Mouse (Mus musculus) embryonic facial prominence, embryonic 11.5 days (tissue): Measurements from ENCODE around the gene Gm3404. TPM values are rescaled to one million over a fixed set of nuclear protein-coding genes. Genes with fewer than 3 reads are reported as not detected.
A peak's percentile ranks its signal among the peaks of the same experiment; 100 is the strongest.
"Not testable (repeated sequence)": the region's sequence is repeated elsewhere in the genome, so short reads cannot be mapped to it uniquely, and the experiment has no call there.

Experiments used
- ATAC-seq: fragments of 200-750 bp; cut with Nextera tagmentation; replicated peaks from 2 replicates; pipeline ENCODE4 v1.8.0; 2017; ENCODE audit warnings: low read depth; ENCODE audit not compliant: insufficient number of reproducible peaks, low FRiP score, low TSS enrichment
- DNase-seq: peaks from one replicate; pipeline ENCODE4 v3.0.0-alpha.2; 2015; ENCODE audit warnings: low spot score
- H3K27ac ChIP-seq: fragments of 300-500 bp; sonication (generic); replicated peaks from 2 replicates; pipeline ENCODE4 v1.5.1; 2014; ENCODE audit warnings: mild to moderate bottlenecking, low read depth, low read length, control low read depth
- H3K27me3 ChIP-seq: fragments of 300-500 bp; sonication (generic); 2 replicates; pipeline ENCODE4 v1.6.1; 2014; ENCODE audit warnings: mild to moderate bottlenecking, low read length, moderate library complexity, mixed read lengths; ENCODE audit not compliant: control insufficient read depth, insufficient read depth
- H3K36me3 ChIP-seq: fragments of 300-500 bp; sonication (generic); replicated peaks from 2 replicates; pipeline ENCODE4 v1.6.1; 2014; ENCODE audit warnings: low read depth, mild to moderate bottlenecking, low read length, moderate library complexity, mixed read lengths; ENCODE audit not compliant: control insufficient read depth, insufficient read depth
- H3K4me1 ChIP-seq: fragments of 300-500 bp; sonication (generic); 2 replicates; pipeline ENCODE4 v1.6.1; 2014; ENCODE audit warnings: low read length, mixed read lengths; ENCODE audit not compliant: control insufficient read depth, insufficient read depth
- H3K4me2 ChIP-seq: fragments of 300-500 bp; sonication (generic); 2 replicates; pipeline ENCODE4 v1.6.1; 2014; ENCODE audit warnings: low read depth, mild to moderate bottlenecking, control low read depth, low read length, moderate library complexity
- H3K4me3 ChIP-seq: fragments of 300-500 bp; sonication (generic); 2 replicates; pipeline ENCODE4 v1.5.1; 2014; ENCODE audit warnings: low read depth, low read length, control low read depth
- H3K9ac ChIP-seq: fragments of 300-500 bp; sonication (generic); replicated peaks from 2 replicates; pipeline ENCODE4 v1.6.1; 2014; ENCODE audit warnings: mild to moderate bottlenecking, control low read depth, low read length
- H3K9me3 ChIP-seq: fragments of 300-500 bp; sonication (generic); replicated peaks from 2 replicates; pipeline ENCODE4 v1.6.1; 2016; ENCODE audit warnings: mild to moderate bottlenecking, low read length, inconsistent platforms, mixed read lengths; ENCODE audit not compliant: control insufficient read depth
- WGBS: fragments of 180-500 bp; shearing (Covaris S2); extraction: QIAGEN DNeasy Blood & Tissue Kit; methylation state at CpG from one replicate; pipeline ENCODE4 v1.1.7; 2014; 5-methylcytosine and 5-hydroxymethylcytosine counted together
- polyA plus RNA-seq: library from polyadenylated mRNA; unstranded; fragments of >200 nt; fragmentation: Nextera tagmentation; extraction: Ambion mirVana; gene quantifications from 2 replicates; pipeline ENCODE4 v1.2.1, GENCODE M21; 2014

Gm3404 gene
- polyA plus RNA-seq, 1 experiment from 2014 or later: not detected

GRCm38 (mm10) chr5:146555836-146556235 is 30.2 kb downstream of the Gm3404 start, which contains the start of gene Gm3415:
Gene Gm3415, plus strand, starts transcription at chr5:146556136.
- not testable (repeated sequence) for ATAC-seq, H3K4me3 ChIP-seq, H3K4me1 ChIP-seq, H3K27ac ChIP-seq, H3K27me3 ChIP-seq, DNase-seq, H3K9me3 ChIP-seq, H3K36me3 ChIP-seq, H3K9ac ChIP-seq, H3K4me2 ChIP-seq
- WGBS: no CpG with 5 or more reads among the region's 3 CpGs

- DNase-seq (no peak), ATAC-seq (no peak)
- H3K27me3 ChIP-seq: no peaks in the 10 kb centered on the region
- H3K9me3 ChIP-seq: no peaks in the 10 kb centered on the region
- H3K4me2 ChIP-seq: no peak overlapping the region
- WGBS: 70% methylated on average over 1 of the region's 1 CpGs
- no peak overlapping the region for H3K27ac ChIP-seq
- no peak overlapping the region for H3K9ac ChIP-seq
- H3K4me1 ChIP-seq: no peaks in the 10 kb centered on the region
- no peaks in the 10 kb centered on the region for H3K36me3 ChIP-seq
- H3K4me3 ChIP-seq: no peak overlapping the region
These were observed 38.7 kb downstream of the Gm3404 start for GRCm38 (mm10) chr5:146564259-146564658.

GRCm38 (mm10) chr5:146567054-146567453 is 41.5 kb downstream of the Gm3404 start:
- Histone ChIP-seq H3K4me3 (no peak overlapping the region), H3K9me3 (no peaks in the 10 kb centered on the region), H3K27me3 (no peaks in the 10 kb centered on the region), H3K36me3 (no peaks in the 10 kb centered on the region), H3K9ac (no peak overlapping the region), H3K27ac (no peak overlapping the region), H3K4me1 (no peaks in the 10 kb centered on the region), H3K4me2 (no peak overlapping the region)
- ATAC-seq (no peak), DNase-seq (peak; percentile 70)
- WGBS: 61% methylated on average over 4 of the region's 4 CpGs

GRCm38 (mm10) chr5:146570179-146570578 is 44.6 kb downstream of the Gm3404 start:
- not testable (repeated sequence) for H3K9ac ChIP-seq, H3K27me3 ChIP-seq, H3K9me3 ChIP-seq, H3K4me1 ChIP-seq, ATAC-seq, H3K4me2 ChIP-seq, H3K4me3 ChIP-seq, H3K27ac ChIP-seq, DNase-seq, H3K36me3 ChIP-seq
- 87% methylated on average over 6 of the region's 6 CpGs for WGBS

GRCm38 (mm10) chr5:146571830-146572734 is 46.5 kb downstream of the Gm3404 start:
- not testable (repeated sequence) for H3K27ac ChIP-seq, H3K36me3 ChIP-seq, H3K9me3 ChIP-seq, ATAC-seq, H3K4me2 ChIP-seq, H3K4me3 ChIP-seq, H3K9ac ChIP-seq, DNase-seq, H3K27me3 ChIP-seq, H3K4me1 ChIP-seq
- 70% methylated on average over 6 of the region's 6 CpGs for WGBS

GRCm38 (mm10) chr5:146572735-146573042 is 47.1 kb downstream of the Gm3404 start:
- not testable (repeated sequence) for H3K9ac ChIP-seq

GRCm38 (mm10) chr5:146576668-146577067 is 51.1 kb downstream of the Gm3404 start:
- Histone ChIP-seq H3K27me3 (no peaks in the 10 kb centered on the region), H3K36me3 (no peaks in the 10 kb centered on the region), H3K9me3 (no peaks in the 10 kb centered on the region), H3K9ac (no peak overlapping the region), H3K27ac (no peak overlapping the region), H3K4me1 (no peaks in the 10 kb centered on the region), H3K4me2 (no peak overlapping the region), H3K4me3 (no peak overlapping the region)
- no peak for ATAC-seq
- WGBS: 90% methylated on average over 3 of the region's 3 CpGs
- DNase-seq: no peak

More at GRCm38 (mm10) chr5:146572735-146573042, 47.1 kb downstream of the Gm3404 start:
- H3K4me1 ChIP-seq, H3K4me2 ChIP-seq, DNase-seq, H3K36me3 ChIP-seq, H3K27ac ChIP-seq, ATAC-seq, H3K9me3 ChIP-seq, H3K27me3 ChIP-seq, H3K4me3 ChIP-seq: not testable (repeated sequence)
- WGBS: 93% methylated on average over 4 of the region's 4 CpGs
